Mouse (Mus musculus): ENCODE measurements at regions not wholly inside any gene's neighbourhood (a gene's known extent, or its start where the extent isn't known, plus 50 kb on each side); places are given as distances from the start of the nearest gene placed in this dataset.
"Not testable (repeated sequence)": the region's sequence is repeated elsewhere in the genome, so short reads cannot be mapped to it uniquely, and the experiment has no call there.

- not testable (repeated sequence) for DNase-seq (ENCODE audit: low spot score); H3K27me3 ChIP-seq (ENCODE audit: control insufficient read depth, insufficient read depth, low read length); H3K4me3 ChIP-seq (ENCODE audit: low read depth, low read length); H3K9me3 ChIP-seq (replicated peaks; ENCODE audit: control insufficient read depth, low read length); H3K4me2 ChIP-seq (ENCODE audit: low read depth, low read length); H3K4me1 ChIP-seq (ENCODE audit: control insufficient read depth, insufficient read depth); H3K36me3 ChIP-seq (replicated peaks; ENCODE audit: control insufficient read depth, insufficient read depth, low read length); H3K9ac ChIP-seq (replicated peaks; ENCODE audit: low read depth, low read length); ATAC-seq (ENCODE audit: insufficient read depth, low read depth); H3K27ac ChIP-seq (ENCODE audit: low read depth)
- 64% methylated on average over 2 of the region's 2 CpGs for WGBS
Measured at GRCm38 (mm10) chr14:26319821-26320220, 62.1 kb downstream of the Duxbl3 start.

- Histone ChIP-seq H3K9me3 (replicated peaks; ENCODE audit: control insufficient read depth, low read length) (no peaks in the 10 kb centered on the region), H3K4me2 (ENCODE audit: low read depth, low read length) (no peak overlapping the region), H3K27ac (ENCODE audit: low read depth) (no peak overlapping the region), H3K27me3 (ENCODE audit: control insufficient read depth, insufficient read depth, low read length) (no peaks in the 10 kb centered on the region), H3K4me1 (ENCODE audit: control insufficient read depth, insufficient read depth) (no peaks in the 10 kb centered on the region), H3K36me3 (replicated peaks; ENCODE audit: control insufficient read depth, insufficient read depth, low read length) (no peaks in the 10 kb centered on the region), H3K4me3 (ENCODE audit: low read depth, low read length) (no peak overlapping the region), H3K9ac (replicated peaks; ENCODE audit: low read depth, low read length) (no peak overlapping the region)
- DNase-seq (ENCODE audit: low spot score) (no peak), ATAC-seq (ENCODE audit: insufficient read depth, low read depth) (no peak)
- WGBS, result 83% methylated on average over 3 of the region's 3 CpGs
- TF ChIP-seq EP300 (IDR thresholded peaks at IDR 0.05; ENCODE audit: low read depth) (no peak), CTCF (IDR thresholded peaks at IDR 0.05; ENCODE audit: low read depth) (no peak)
Measured at GRCm38 (mm10) chr14:26320736-26321135, 63.0 kb downstream of the Duxbl3 start.

- Histone ChIP-seq H3K4me3 (ENCODE audit: low read depth, low read length) (no peak overlapping the region), H3K9ac (replicated peaks; ENCODE audit: low read depth, low read length) (no peak overlapping the region), H3K27me3 (ENCODE audit: control insufficient read depth, insufficient read depth, low read length) (no peaks in the 10 kb centered on the region), H3K36me3 (replicated peaks; ENCODE audit: control insufficient read depth, insufficient read depth, low read length) (no peaks in the 10 kb centered on the region), H3K4me2 (ENCODE audit: low read depth, low read length) (no peak overlapping the region), H3K9me3 (replicated peaks; ENCODE audit: control insufficient read depth, low read length) (no peaks in the 10 kb centered on the region), H3K4me1 (ENCODE audit: control insufficient read depth, insufficient read depth) (no peaks in the 10 kb centered on the region), H3K27ac (ENCODE audit: low read depth) (no peak overlapping the region)
- 74% methylated on average over 6 of the region's 6 CpGs for WGBS
- TF ChIP-seq CTCF (IDR thresholded peaks at IDR 0.05; ENCODE audit: low read depth) (no peak), EP300 (IDR thresholded peaks at IDR 0.05; ENCODE audit: low read depth) (no peak)
- ATAC-seq (ENCODE audit: insufficient read depth, low read depth), result no peak
- no peak for DNase-seq (ENCODE audit: low spot score)
Measured at GRCm38 (mm10) chr14:26328562-26328961, 70.8 kb downstream of the Duxbl3 start.

DNA sequence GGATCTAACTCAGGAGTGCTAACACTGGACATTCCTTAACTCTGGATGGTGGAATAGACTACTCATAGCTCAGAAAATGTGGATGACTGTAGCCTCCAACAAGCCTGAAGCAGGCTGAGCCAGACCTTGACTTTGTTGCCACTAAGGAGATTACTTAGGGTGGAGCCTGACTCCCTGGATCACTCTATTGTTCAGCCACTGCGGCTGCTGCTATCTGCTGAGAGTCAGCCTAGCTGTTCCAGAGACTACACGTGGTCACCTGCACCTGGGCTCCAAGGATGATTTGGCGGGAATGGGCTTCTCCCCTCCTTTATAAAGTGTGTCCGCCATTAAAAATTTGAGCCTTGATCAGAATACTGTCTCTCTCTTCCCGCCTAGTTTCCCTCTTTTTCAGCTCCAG is 83.3 kb downstream of the Duxbl3 start:
- DNase-seq (ENCODE audit: low spot score) (no peak), ATAC-seq (ENCODE audit: insufficient read depth, low read depth) (no peak)
- H3K4me2 ChIP-seq (ENCODE audit: low read depth, low read length), result no peak overlapping the region
- H3K4me1 ChIP-seq (ENCODE audit: control insufficient read depth, insufficient read depth), result no peaks in the 10 kb centered on the region
- TF ChIP-seq CTCF (IDR thresholded peaks at IDR 0.05; ENCODE audit: low read depth), result no peak
- TF ChIP-seq EP300 (IDR thresholded peaks at IDR 0.05; ENCODE audit: low read depth), result no peak
- H3K36me3 ChIP-seq (replicated peaks; ENCODE audit: control insufficient read depth, insufficient read depth, low read length), result no peaks in the 10 kb centered on the region
- no peaks in the 10 kb centered on the region for H3K27me3 ChIP-seq (ENCODE audit: control insufficient read depth, insufficient read depth, low read length)
- no peak overlapping the region for H3K4me3 ChIP-seq (ENCODE audit: low read depth, low read length)
- H3K9me3 ChIP-seq (replicated peaks; ENCODE audit: control insufficient read depth, low read length), result no peaks in the 10 kb centered on the region
- no peak overlapping the region for H3K9ac ChIP-seq (replicated peaks; ENCODE audit: low read depth, low read length)
- 89% methylated on average over 5 of the region's 5 CpGs for WGBS
- no peak overlapping the region for H3K27ac ChIP-seq (ENCODE audit: low read depth)

GRCm38 (mm10) chr14:26345227-26345626 is 87.5 kb downstream of the Duxbl3 start:
- no peak for DNase-seq (ENCODE audit: low spot score)
- WGBS, result 68% methylated on average over 1 of the region's 1 CpGs

GRCm38 (mm10) chr14:26347296-26347695 is 89.5 kb downstream of the Duxbl3 start:
- no peak for TF ChIP-seq EP300 (IDR thresholded peaks at IDR 0.05; ENCODE audit: low read depth)
- no peak for TF ChIP-seq CTCF (IDR thresholded peaks at IDR 0.05; ENCODE audit: low read depth)
- H3K4me3 ChIP-seq (ENCODE audit: low read depth, low read length), result no peak overlapping the region
- no peaks in the 10 kb centered on the region for H3K4me1 ChIP-seq (ENCODE audit: control insufficient read depth, insufficient read depth)
- H3K9me3 ChIP-seq (replicated peaks; ENCODE audit: control insufficient read depth, low read length), result no peaks in the 10 kb centered on the region
- no peak overlapping the region for H3K4me2 ChIP-seq (ENCODE audit: low read depth, low read length)
- H3K27ac ChIP-seq (ENCODE audit: low read depth), result no peak overlapping the region
- 94% methylated on average over 4 of the region's 4 CpGs for WGBS
- ATAC-seq (ENCODE audit: insufficient read depth, low read depth) (no peak), DNase-seq (ENCODE audit: low spot score) (no peak)
- H3K27me3 ChIP-seq (ENCODE audit: control insufficient read depth, insufficient read depth, low read length), result no peaks in the 10 kb centered on the region
- no peak overlapping the region for H3K9ac ChIP-seq (replicated peaks; ENCODE audit: low read depth, low read length)
- H3K36me3 ChIP-seq (replicated peaks; ENCODE audit: control insufficient read depth, insufficient read depth, low read length), result no peaks in the 10 kb centered on the region

More at GRCm38 (mm10) chr14:26345227-26345626, 87.5 kb downstream of the Duxbl3 start:
- Histone ChIP-seq H3K27me3 (ENCODE audit: control insufficient read depth, insufficient read depth, low read length) (no peaks in the 10 kb centered on the region), H3K27ac (ENCODE audit: low read depth) (no peak overlapping the region), H3K4me1 (ENCODE audit: control insufficient read depth, insufficient read depth) (no peaks in the 10 kb centered on the region), H3K36me3 (replicated peaks; ENCODE audit: control insufficient read depth, insufficient read depth, low read length) (no peaks in the 10 kb centered on the region), H3K4me3 (ENCODE audit: low read depth, low read length) (no peak overlapping the region), H3K9ac (replicated peaks; ENCODE audit: low read depth, low read length) (no peak overlapping the region), H3K9me3 (replicated peaks; ENCODE audit: control insufficient read depth, low read length) (no peaks in the 10 kb centered on the region), H3K4me2 (ENCODE audit: low read depth, low read length) (no peak overlapping the region)
- TF ChIP-seq EP300 (IDR thresholded peaks at IDR 0.05; ENCODE audit: low read depth) (no peak), CTCF (IDR thresholded peaks at IDR 0.05; ENCODE audit: low read depth) (no peak)
- ATAC-seq (ENCODE audit: insufficient read depth, low read depth), result no peak

Data from heart, postnatal 0 days (tissue).